ENCODE assay signal across 10 mouse cellular contexts in genomic region chr5:101426067-101426771, GRCm38 (mm10).
DNase-seq lines count a peak whose midpoint lies in the region; ATAC-seq and TF ChIP-seq lines count a peak whose summit lies in the region.
"Had no signal": no experiment of that assay in that cellular context is flagged by ENCODE, and none has a peak within 500 bp of the region (broad histone marks: within the 10 kb centered on the region; RNA-seq: fewer than 3 reads in every experiment).

No protein-coding gene starts in this region.

- 0 out of 2 replicates have a peak overlapping the region, but pooled peaks have one; percentile 19 for H3K4me2 ChIP-seq in hindbrain, embryonic 11.5 days (replicated peaks; ENCODE audit: low read depth, low read length)
- H3K4me2 ChIP-seq in midbrain, postnatal 0 days (ENCODE audit: low read depth, low read length, poor library complexity, severe bottlenecking) = peak overlapping the region; percentile 20

- H3K9me3 ChIP-seq in hindbrain, embryonic 11.5 days (ENCODE audit: control insufficient read depth, low read length) = no peaks in the 10 kb centered on the region
- H3K9me3 ChIP-seq in midbrain, postnatal 0 days (ENCODE audit: low read length) = no peaks in the 10 kb centered on the region

- no peaks in the 10 kb centered on the region for H3K36me3 ChIP-seq in hindbrain, embryonic 11.5 days (ENCODE audit: control insufficient read depth, insufficient read depth, low read length)
- H3K36me3 ChIP-seq in midbrain, postnatal 0 days (ENCODE audit: insufficient read depth, low read length) = no peaks in the 10 kb centered on the region

- peak overlapping the region; percentile 34; the same call in 1 of the 2 replicates for H3K27ac ChIP-seq in hindbrain, embryonic 11.5 days (ENCODE audit: low read depth, low read length)
- H3K27ac ChIP-seq in midbrain, postnatal 0 days (ENCODE audit: low read depth, low read length) = no peak overlapping the region

- WGBS in hindbrain, embryonic 11.5 days = 15% methylated on average over 13 of the region's 13 CpGs
- 19% methylated on average over 13 of the region's 13 CpGs for WGBS in midbrain, postnatal 0 days

- intact Hi-C loops in gastrocnemius, postnatal 36 days (cut with DNase I) = no loop called here

- H3K27me3 ChIP-seq in hindbrain, embryonic 11.5 days (ENCODE audit: control insufficient read depth, insufficient read depth, low read length) = peaks cover 18% of the 10 kb centered on the region
- H3K27me3 ChIP-seq in midbrain, postnatal 0 days (ENCODE audit: insufficient read depth, low read length) = peaks cover 15% of the 10 kb centered on the region; the same call in 1 of the 2 replicates

- H3K4me1 ChIP-seq in hindbrain, embryonic 11.5 days (replicated peaks; ENCODE audit: control insufficient read depth, insufficient read depth, low read length) = peaks cover 4% of the 10 kb centered on the region
- 0 out of 2 replicates have a peak, but pooled peaks cover 3% of the 10 kb centered on the region for H3K4me1 ChIP-seq in midbrain, postnatal 0 days (ENCODE audit: insufficient read depth, low read length)

- no peak overlapping the region for H3K9ac ChIP-seq in hindbrain, embryonic 11.5 days (ENCODE audit: low read depth, low read length)
- 0 out of 2 replicates have a peak overlapping the region, but pooled peaks have one; percentile 8 for H3K9ac ChIP-seq in midbrain, postnatal 0 days (replicated peaks; ENCODE audit: low read length, poor library complexity, severe bottlenecking)

- no peak overlapping the region for H3K4me3 ChIP-seq in hindbrain, embryonic 11.5 days (ENCODE audit: low read depth, low read length)
- no peak overlapping the region for H3K4me3 ChIP-seq in midbrain, postnatal 0 days (ENCODE audit: low read depth, low read length)

- peak; percentile 96 for ATAC-seq in hindbrain, embryonic 11.5 days (ENCODE audit: low FRiP score)
- peak; percentile 74 for ATAC-seq in midbrain, postnatal 0 days (ENCODE audit: low FRiP score)

- TF ChIP-seq CTCF in midbrain, postnatal 0 days (IDR thresholded peaks at IDR 0.05) = no peak

- peak; percentile 8 to 12 for DNase-seq in frontal cortex, postnatal 10 days (ENCODE audit: low spot score in 2 of 2)
- no peak for DNase-seq in frontal cortex, adult 2 months (ENCODE audit: extremely low spot score in 1 of 2, low spot score in 1 of 2)
- peak; percentile 42 for DNase-seq in brain, embryonic 18.5 days (ENCODE audit: low read depth, low spot score)
- DNase-seq in hindbrain, embryonic 11.5 days (ENCODE audit: low spot score) = peak; percentile 70
- peak; percentile 81 for DNase-seq in midbrain, postnatal 0 days (ENCODE audit: low spot score)
- DNase-seq in gastrocnemius, postnatal 36 days = no peak
- DNase-seq in MN1 (ENCODE audit: low spot score) = no peak
- no peak for DNase-seq in spleen, postnatal 10 days (ENCODE audit: low spot score in 2 of 2)
- DNase-seq: adrenal gland, postnatal 10 days; thymus, postnatal 14 days had no signal

Comparison
In these comparisons a context has a peak if more than half of its experiments do, and no peak if none do; other contexts are left out.
1. DNase-seq: peak in frontal cortex, postnatal 10 days (2 of 2), brain, embryonic 18.5 days (single experiment), hindbrain, embryonic 11.5 days (single experiment) and midbrain, postnatal 0 days (single experiment); none in frontal cortex, adult 2 months (0 of 2), gastrocnemius, postnatal 36 days (0 of 2), MN1 (single experiment) and spleen, postnatal 10 days (0 of 2).